16 mouse cellular contexts compared by ENCODE assay signal in genomic region chr3:17661987-17662386, GRCm38 (mm10).
"Had no signal": no experiment of that assay in that cellular context is flagged by ENCODE, and none has a peak within 500 bp of the region (broad histone marks: within the 10 kb centered on the region; RNA-seq: fewer than 3 reads in every experiment).

No protein-coding gene starts in this region.

- H3K4me3 ChIP-seq: neural tube, embryonic 13.5 days; neural tube, embryonic 15.5 days; stomach, embryonic 15.5 days had no signal

- H3K36me3 ChIP-seq: neural tube, embryonic 13.5 days; neural tube, embryonic 15.5 days; stomach, embryonic 15.5 days had no signal

- H3K4me1 ChIP-seq: neural tube, embryonic 13.5 days; neural tube, embryonic 15.5 days; stomach, embryonic 15.5 days had no signal

- H3K4me2 ChIP-seq: neural tube, embryonic 13.5 days; neural tube, embryonic 15.5 days; stomach, embryonic 15.5 days had no signal

- H3K9me3 ChIP-seq: neural tube, embryonic 13.5 days; neural tube, embryonic 15.5 days; stomach, embryonic 15.5 days had no signal

- H3K27ac ChIP-seq: neural tube, embryonic 13.5 days; neural tube, embryonic 15.5 days; stomach, embryonic 15.5 days; stomach, postnatal 0 days had no signal

- H3K27me3 ChIP-seq: neural tube, embryonic 13.5 days; neural tube, embryonic 15.5 days; stomach, embryonic 15.5 days had no signal

- DNase-seq: retina, postnatal 1 day; right cerebral cortex, adult 18-20 months; right cerebral cortex, postnatal 14 days; right cerebral cortex, postnatal 25 days; right cerebral cortex, postnatal 4 days; spleen, adult 18-20 months; thymus, adult 18-20 months; thymus, adult 2 months; thymus, postnatal 14 days; thymus, postnatal 25 days; thymus, postnatal 36 days; thymus, postnatal 4 days had no signal

- H3K9ac ChIP-seq: neural tube, embryonic 13.5 days; neural tube, embryonic 15.5 days; stomach, embryonic 15.5 days had no signal
